Mouse (Mus musculus) kidney, postnatal 0 days (tissue): Measurements from ENCODE around the gene 4931406C07Rik. TPM values are rescaled to one million over a fixed set of nuclear protein-coding genes. Genes with fewer than 3 reads are reported as not detected.

Experiments used
- ATAC-seq: fragments of 200-750 bp; cut with Nextera tagmentation; replicated peaks from 2 replicates; pipeline ENCODE4 v1.8.0; 2017; ENCODE audit warnings: low read depth, moderate number of reproducible peaks, moderate TSS enrichment, moderate library complexity; ENCODE audit not compliant: low FRiP score
- DNase-seq: peaks from one replicate; pipeline ENCODE4 v3.0.0-alpha.2; 2016; ENCODE audit warnings: low spot score
- H3K27ac ChIP-seq: fragments of 300-500 bp; sonication (generic); 2 replicates; pipeline ENCODE4 v1.5.1; 2014; ENCODE audit warnings: mild to moderate bottlenecking
- H3K27me3 ChIP-seq: fragments of 300-500 bp; sonication (generic); 2 replicates; pipeline ENCODE4 v1.6.1; 2014; ENCODE audit warnings: low read length, mixed read lengths; ENCODE audit not compliant: insufficient read depth
- H3K36me3 ChIP-seq: fragments of 300-500 bp; sonication (generic); 2 replicates; pipeline ENCODE4 v1.6.1; 2014; ENCODE audit warnings: low read length, mixed read lengths; ENCODE audit not compliant: insufficient read depth
- H3K4me1 ChIP-seq: fragments of 300-500 bp; sonication (generic); replicated peaks from 2 replicates; pipeline ENCODE4 v1.6.1; 2014; ENCODE audit warnings: antibody characterized with exemption, low read length, mixed read lengths; ENCODE audit not compliant: insufficient read depth
- H3K4me2 ChIP-seq: fragments of 300-500 bp; sonication (generic); 2 replicates; pipeline ENCODE4 v1.6.1; 2014; ENCODE audit warnings: mild to moderate bottlenecking, low read length, moderate library complexity, mixed read lengths
- H3K4me3 ChIP-seq: fragments of 300-500 bp; sonication (generic); replicated peaks from 2 replicates; pipeline ENCODE4 v1.5.1; 2014; ENCODE audit warnings: low read depth, low read length
- H3K9ac ChIP-seq: fragments of 300-500 bp; sonication (generic); 2 replicates; pipeline ENCODE4 v1.6.1; 2014; ENCODE audit warnings: low read depth, low read length
- H3K9me3 ChIP-seq: fragments of 300-500 bp; sonication (generic); replicated peaks from 2 replicates; pipeline ENCODE4 v1.6.1; 2016; ENCODE audit warnings: low read length, inconsistent platforms, mixed read lengths
- CTCF ChIP-seq: IDR thresholded peaks from 2 replicates; pipeline ENCODE4 v1.5.1; 2016; ENCODE audit warnings: antibody characterized with exemption, low read depth, mild to moderate bottlenecking, moderate library complexity
- WGBS: fragments of 180-500 bp; shearing (Covaris S2); extraction: QIAGEN DNeasy Blood & Tissue Kit; methylation state at CpG from one replicate; pipeline ENCODE4 v1.1.7; 2014; 5-methylcytosine and 5-hydroxymethylcytosine counted together
- polyA plus RNA-seq: library from polyadenylated mRNA; unstranded; fragments of >200 nt; fragmentation: Nextera tagmentation; extraction: Ambion mirVana; gene quantifications from 2 replicates; pipeline ENCODE4 v1.2.1, GENCODE M21; 2015

4931406C07Rik gene
- polyA plus RNA-seq, 1 experiment from 2014 or later, result 55.2 TPM

DNA sequence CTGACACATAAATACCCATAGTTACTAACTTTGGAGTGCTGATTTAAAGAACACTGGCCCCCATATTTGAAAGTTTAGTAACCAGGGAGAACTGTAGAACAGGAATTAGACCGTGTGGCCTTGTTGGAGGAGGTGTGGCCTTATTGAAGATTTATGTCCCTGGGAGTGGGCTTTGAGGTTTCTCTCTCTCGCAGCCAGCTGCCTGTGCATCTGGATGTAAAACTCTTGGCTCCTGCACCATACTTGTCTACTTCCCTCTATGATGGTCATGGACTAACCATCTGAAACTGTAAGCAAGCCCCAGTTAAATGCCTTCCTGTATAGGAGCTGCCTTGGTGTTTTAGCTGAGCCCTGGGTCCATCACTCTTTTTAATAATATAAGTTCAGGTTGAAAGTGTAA lies 7.8 kb downstream of the 4931406C07Rik start:
- no peak overlapping the region for H3K9ac ChIP-seq
- no peaks in the 10 kb centered on the region for H3K36me3 ChIP-seq
- H3K4me3 ChIP-seq, result no peak overlapping the region
- DNase-seq, result no peak
- no peak overlapping the region for H3K27ac ChIP-seq
- H3K27me3 ChIP-seq, result no peaks in the 10 kb centered on the region
- H3K4me1 ChIP-seq, result no peaks in the 10 kb centered on the region
- H3K9me3 ChIP-seq, result no peaks in the 10 kb centered on the region
- ATAC-seq, result no peak
- 16% methylated on average over 2 of the region's 2 CpGs for WGBS
- H3K4me2 ChIP-seq, result peak overlapping the region; percentile 3; the same call in 1 of the 2 replicates
- no peak for TF ChIP-seq CTCF

DNA sequence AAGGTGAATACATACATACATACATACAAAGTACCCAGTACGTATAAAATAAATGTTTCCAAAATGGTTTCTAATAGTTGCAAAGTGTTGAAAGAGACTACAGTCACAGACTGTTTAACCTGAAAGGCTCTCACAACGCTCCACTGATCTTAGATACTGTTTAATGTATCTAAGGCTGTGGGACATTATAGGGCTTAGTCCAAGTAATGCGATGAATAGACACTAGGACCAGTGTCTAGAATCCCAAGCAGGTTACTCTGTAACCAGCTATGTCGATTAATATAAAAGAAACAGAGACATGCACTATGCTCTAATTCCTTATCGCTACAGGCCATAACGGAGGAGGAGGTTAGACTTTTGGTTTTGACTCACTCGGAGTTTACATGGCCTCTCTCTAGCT lies 9.1 kb downstream of the 4931406C07Rik start:
- Histone ChIP-seq H3K36me3 (0 out of 2 replicates have a peak, but pooled peaks cover 6% of the 10 kb centered on the region), H3K9ac (no peak overlapping the region), H3K27ac (no peak overlapping the region), H3K9me3 (no peaks in the 10 kb centered on the region), H3K4me2 (no peak overlapping the region), H3K27me3 (no peaks in the 10 kb centered on the region), H3K4me1 (no peaks in the 10 kb centered on the region), H3K4me3 (no peak overlapping the region)
- WGBS, result 70% methylated on average over 7 of the region's 7 CpGs
- no peak for DNase-seq
- ATAC-seq, result no peak
- no peak for TF ChIP-seq CTCF

DNA sequence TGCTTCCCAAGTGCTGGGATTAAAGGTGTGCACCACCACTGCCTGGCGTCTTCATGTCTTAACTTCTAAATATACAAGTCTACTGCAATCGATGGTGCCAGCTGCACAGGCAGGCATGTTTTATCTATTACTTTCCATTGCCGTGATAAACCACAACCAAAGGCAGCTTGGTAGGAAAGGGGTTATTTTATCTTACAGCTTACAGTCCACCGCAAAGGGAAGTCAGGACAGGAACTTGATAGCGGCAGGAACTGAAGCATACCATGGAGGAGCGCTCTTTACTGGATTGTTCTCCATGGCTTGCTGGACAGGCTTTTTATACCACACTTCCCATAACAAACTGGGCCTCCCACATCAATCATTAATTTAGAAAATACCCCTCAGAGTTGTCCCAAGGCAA lies 17.0 kb downstream of the 4931406C07Rik start:
- Histone ChIP-seq H3K4me2 (no peak overlapping the region), H3K27ac (no peak overlapping the region), H3K9me3 (no peaks in the 10 kb centered on the region), H3K4me1 (no peaks in the 10 kb centered on the region), H3K36me3 (peaks cover 20% of the 10 kb centered on the region), H3K4me3 (no peak overlapping the region), H3K9ac (no peak overlapping the region), H3K27me3 (no peaks in the 10 kb centered on the region)
- WGBS, result 69% methylated on average over 6 of the region's 6 CpGs
- ATAC-seq (no peak), DNase-seq (no peak)
- TF ChIP-seq CTCF, result no peak

DNA sequence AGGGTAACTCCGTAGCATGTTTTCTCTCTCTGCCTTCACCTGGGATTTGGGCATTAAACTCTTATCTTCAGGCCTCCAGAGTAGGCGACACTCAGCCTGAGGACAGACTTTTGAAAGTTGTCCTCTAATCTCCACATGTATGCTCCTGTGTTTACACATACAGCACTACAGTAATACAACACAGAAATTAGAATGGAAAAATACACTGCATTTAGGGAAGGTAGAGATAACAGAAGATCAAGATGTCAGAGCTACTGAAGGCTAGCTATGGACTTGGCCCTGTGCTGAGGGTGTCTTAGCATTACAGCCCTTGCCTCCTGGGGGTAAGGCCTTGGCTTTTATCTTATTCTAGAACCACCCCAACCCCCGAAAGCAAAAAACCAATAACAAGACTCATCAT lies 17.8 kb downstream of the 4931406C07Rik start:
- no peak for TF ChIP-seq CTCF
- 86% methylated on average over 3 of the region's 3 CpGs for WGBS
- Histone ChIP-seq H3K4me3 (no peak overlapping the region), H3K9me3 (no peaks in the 10 kb centered on the region), H3K27me3 (no peaks in the 10 kb centered on the region), H3K4me2 (no peak overlapping the region), H3K27ac (no peak overlapping the region), H3K4me1 (no peaks in the 10 kb centered on the region), H3K9ac (no peak overlapping the region), H3K36me3 (peaks cover 20% of the 10 kb centered on the region)
- ATAC-seq (no peak), DNase-seq (no peak)

DNA sequence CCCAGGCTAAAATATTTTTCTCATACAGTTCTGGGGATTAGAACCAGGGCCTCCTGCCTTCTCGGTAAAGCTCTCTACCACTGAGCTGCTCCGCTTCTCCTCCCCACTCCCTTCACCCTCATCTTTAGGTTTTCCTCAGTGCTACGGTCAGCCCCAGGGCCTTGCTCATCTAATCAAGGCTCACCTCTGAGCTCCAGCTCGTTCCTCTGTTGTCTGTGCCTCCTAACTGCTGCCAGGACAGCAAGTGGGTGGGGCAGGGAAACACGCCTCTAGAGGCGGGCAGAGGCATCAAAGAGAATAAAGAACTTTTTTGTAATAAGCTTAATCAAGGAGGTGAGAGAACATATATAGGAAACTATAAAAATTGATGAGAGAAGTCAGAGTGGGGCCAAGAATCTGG lies 18.4 kb downstream of the 4931406C07Rik start:
- ATAC-seq, result no peak
- Histone ChIP-seq H3K9ac (no peak overlapping the region), H3K4me3 (no peak overlapping the region), H3K4me1 (no peaks in the 10 kb centered on the region), H3K36me3 (peaks cover 19% of the 10 kb centered on the region), H3K4me2 (no peak overlapping the region), H3K27ac (no peak overlapping the region), H3K27me3 (no peaks in the 10 kb centered on the region), H3K9me3 (no peaks in the 10 kb centered on the region)
- TF ChIP-seq CTCF, result no peak
- DNase-seq, result no peak
- 65% methylated on average over 6 of the region's 6 CpGs for WGBS

DNA sequence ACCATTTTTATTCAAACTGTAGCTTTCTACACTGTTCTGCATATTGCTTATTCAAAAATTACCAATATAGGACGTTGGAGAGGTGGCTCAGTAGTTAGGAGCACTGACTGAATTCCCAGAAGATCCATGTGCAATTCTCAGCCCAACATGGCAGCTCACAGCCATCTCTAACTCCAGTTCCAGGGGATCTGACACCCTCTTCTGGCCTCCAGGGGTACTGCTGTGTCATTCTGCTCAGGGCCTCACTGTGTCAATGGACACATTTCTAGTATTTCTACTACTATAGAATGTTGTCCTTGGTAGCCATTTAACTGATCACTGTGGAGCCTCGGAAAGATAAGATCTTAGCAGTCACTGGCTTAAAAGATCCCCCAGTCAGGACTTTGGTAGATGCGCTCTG lies 20.8 kb downstream of the 4931406C07Rik start:
- no peak overlapping the region for H3K4me3 ChIP-seq
- 77% methylated on average over 3 of the region's 3 CpGs for WGBS

DNA sequence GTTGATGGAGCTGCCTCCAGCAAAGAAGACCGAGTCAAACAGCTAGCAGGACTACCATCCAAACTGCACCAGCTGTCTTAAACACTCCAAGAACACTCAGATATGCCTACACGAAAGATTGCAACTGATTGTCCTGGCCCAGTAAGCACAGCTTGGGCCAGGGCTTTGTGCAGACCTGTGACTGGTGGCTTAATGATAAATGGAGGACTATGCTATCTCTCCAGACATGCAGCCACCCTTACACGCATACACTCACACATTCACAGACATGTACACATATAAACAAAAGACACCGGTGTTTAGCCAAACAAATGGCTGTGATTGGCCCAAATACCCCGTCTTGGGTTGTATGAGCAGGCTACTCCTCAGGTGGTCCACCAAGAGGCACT lies 25.8 kb downstream of the 4931406C07Rik start:
- TF ChIP-seq CTCF, result no peak
- Histone ChIP-seq H3K27me3 (no peaks in the 10 kb centered on the region), H3K27ac (peak overlapping the region; percentile 95), H3K9ac (peak overlapping the region; percentile 92; the same call in 1 of the 2 replicates), H3K9me3 (no peaks in the 10 kb centered on the region), H3K4me1 (no peaks in the 10 kb centered on the region; the same call in 1 of the 2 replicates), H3K4me3 (peak overlapping the region; percentile 93), H3K36me3 (peaks cover 4% of the 10 kb centered on the region), H3K4me2 (peak overlapping the region; percentile 77)
- 44% methylated on average over 5 of the region's 5 CpGs for WGBS
- no peak; the same call in 1 of the 2 replicates for ATAC-seq
- no peak for DNase-seq

More for the DNA sequence above, 20.8 kb downstream of the 4931406C07Rik start:
- Histone ChIP-seq H3K27me3 (no peaks in the 10 kb centered on the region), H3K9ac (no peak overlapping the region), H3K9me3 (no peaks in the 10 kb centered on the region), H3K4me1 (no peaks in the 10 kb centered on the region; the same call in 1 of the 2 replicates), H3K27ac (no peak overlapping the region), H3K36me3 (peaks cover 11% of the 10 kb centered on the region), H3K4me2 (no peak overlapping the region)
- no peak for ATAC-seq
- TF ChIP-seq CTCF, result peak; percentile 48; the same call in 1 of the 2 replicates
- no peak for DNase-seq
